Mouse (Mus musculus) urinary bladder, postnatal 4 days (tissue): ENCODE data around the gene Ecel1.

Experiments
- DNase-seq, 2 experiments: peaks; one replicate each; pipeline ENCODE4 v3.0.0; 2021 to 2022; ENCODE audit warnings: low spot score in 2 of 2

The Ecel1 gene

GRCm38 (mm10) chr1:87156199-87156587, at the start of gene Ecel1:
Gene Ecel1 (minus strand): TSS chr1:87156521.
- no peak for DNase-seq

DNA sequence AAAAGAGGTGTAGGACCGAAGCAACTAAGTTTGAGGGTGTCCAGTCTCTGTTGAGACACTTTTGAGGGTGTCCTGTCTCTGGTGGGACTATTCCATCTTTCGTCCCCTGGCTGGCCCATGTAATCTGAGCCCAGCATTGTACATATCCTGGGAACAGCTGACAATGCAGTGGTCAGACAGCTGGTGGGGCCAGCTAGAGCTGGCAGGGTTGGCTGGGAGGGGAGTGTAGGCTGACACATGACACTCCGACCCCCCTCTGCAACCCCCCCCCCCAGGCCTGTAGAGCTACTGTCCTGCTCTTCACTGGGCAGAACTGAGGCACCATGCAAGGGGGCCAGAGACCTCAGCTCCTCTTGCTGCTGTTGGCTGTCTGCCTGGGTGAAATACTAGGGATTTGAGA, 49.2 kb upstream of the Ecel1 start:
- no peak for DNase-seq

GRCm38 (mm10) chr1:87205038-87205437, 48.7 kb upstream of the Ecel1 start:
- DNase-seq, result no peak

DNA sequence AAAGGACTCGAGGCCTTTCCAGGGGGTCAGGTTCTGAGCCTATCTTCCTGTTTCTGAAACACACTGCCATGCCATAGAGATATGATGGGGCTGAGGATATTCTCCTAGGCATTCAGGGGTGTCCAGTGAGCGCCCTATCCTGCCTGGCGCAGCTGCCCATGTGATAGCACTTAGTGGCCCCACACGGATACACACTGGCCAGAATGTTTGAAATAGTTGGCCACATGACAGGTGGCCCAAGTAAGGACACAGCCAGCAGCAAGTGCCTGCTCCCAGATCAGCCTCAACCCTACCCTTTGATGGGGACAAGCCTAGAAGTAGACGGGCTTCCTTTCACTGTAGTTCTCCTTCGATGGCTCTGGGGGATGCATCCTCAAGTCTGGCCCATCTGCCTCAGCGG, 48.1 kb upstream of the Ecel1 start, which contains the start of gene Chrng:
Gene Chrng, plus strand, starts transcription at position 193 of the 400 bp plus-strand sequence.
- no peak for DNase-seq

DNA sequence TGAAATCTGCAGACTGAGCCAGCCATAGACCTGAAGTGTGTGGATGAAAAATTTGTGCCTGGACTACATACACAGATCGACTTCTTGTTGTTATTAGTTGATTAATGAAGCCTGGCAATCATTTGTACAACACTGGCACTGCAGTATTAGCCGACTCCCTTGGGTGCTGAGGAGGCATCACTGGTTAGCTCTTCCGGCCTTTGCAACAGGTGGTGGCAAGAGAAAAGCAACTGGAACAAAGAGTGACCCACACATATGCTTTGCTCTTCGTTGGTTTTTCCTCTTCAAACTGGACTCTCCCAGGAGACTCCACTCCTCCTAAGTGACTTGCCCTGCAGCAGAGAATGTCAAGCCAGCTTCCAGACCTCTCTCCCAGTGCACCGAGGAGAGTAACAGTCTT, 47.5 kb upstream of the Ecel1 start:
- DNase-seq, result no peak

DNA sequence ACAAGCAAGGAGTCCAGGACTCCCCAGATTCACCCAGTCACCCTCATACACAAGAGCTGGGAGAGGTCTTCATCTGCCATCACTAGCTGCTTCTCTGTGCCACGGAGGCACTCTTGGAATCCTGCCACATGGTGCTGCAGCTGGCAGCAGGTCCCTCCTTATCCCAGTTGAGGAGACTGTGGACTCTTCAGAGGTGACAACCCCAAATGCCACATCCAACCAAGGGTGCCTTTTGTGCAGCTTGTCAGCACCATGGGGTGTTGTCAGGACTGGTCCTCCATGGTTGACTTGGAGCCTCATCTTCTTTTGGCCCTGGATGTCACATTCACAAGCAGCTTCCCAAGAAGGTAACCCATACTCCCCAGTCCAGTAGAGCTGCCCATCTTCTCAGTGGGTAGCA, 45.5 kb upstream of the Ecel1 start:
- DNase-seq, result peak in 1 of 2 experiments; percentile 56

- DNase-seq, result no peak
Observed at GRCm38 (mm10) chr1:87200811-87201210, 44.5 kb upstream of the Ecel1 start.

- peak in 1 of 2 experiments; percentile 58 for DNase-seq
Observed at GRCm38 (mm10) chr1:87198119-87199065, 42.1 kb upstream of the Ecel1 start.

GRCm38 (mm10) chr1:87197296-87197695, 41.0 kb upstream of the Ecel1 start:
- DNase-seq, result peak in 1 of 2 experiments; percentile 59

GRCm38 (mm10) chr1:87190429-87190828, 34.1 kb upstream of the Ecel1 start, which contains the start of gene Chrnd:
Gene Chrnd (plus strand): TSS chr1:87190607.
- DNase-seq, result no peak

DNA sequence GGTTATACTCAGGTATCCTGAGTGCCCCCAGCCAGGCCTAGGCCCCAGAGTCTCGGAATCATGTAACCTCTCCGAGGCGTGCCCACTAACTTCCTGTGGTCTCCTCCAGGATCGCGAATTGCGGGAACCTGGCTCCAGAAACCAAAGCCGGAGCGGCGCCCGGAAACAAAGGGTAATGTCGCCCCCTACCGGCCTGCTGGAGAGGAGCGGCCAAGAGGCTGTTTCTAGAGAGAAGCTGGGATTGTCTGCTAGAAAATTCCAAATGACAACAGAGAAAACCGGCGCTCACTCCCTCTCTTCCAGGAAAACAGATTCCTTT, 30.7 kb upstream of the Ecel1 start:
- peak; percentile 45 to 76 for DNase-seq

DNA sequence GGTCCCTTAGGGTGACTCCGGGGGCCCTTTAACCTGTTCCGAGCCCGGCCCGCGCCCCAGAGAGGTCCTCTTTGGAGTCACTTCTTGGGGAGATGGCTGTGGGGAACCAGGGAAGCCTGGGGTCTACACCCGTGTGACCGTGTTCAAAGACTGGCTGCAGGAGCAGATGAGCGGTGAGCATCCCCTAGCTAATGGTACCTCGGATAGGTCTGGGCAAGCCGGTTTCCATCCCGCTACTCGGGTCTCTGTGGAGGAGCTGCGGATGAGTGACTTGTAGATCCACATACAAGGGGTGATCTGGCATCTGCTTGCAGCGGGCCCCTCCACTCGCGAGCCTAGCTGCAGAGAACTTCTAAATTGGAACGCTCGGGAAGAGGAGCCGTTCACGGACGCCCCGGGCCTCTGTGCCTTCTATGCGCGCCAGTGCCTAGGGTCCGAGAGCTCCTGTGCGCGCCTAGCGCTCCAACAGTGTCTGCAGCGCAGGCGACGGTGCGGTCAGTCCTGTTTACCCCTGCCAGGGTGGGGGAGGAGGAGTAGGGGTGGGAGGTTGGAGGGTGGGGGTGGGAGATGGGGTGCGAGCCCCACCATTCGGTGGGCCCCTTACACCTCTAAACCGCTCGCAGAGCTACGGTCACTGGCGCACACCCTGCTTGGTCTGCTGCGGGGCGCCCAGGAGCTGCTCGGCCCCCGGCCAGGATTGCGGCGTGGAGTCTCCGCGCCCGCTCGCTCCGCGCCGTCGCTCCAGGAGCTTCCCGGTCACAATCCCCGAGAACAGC, 30.1 kb upstream of the Ecel1 start:
- DNase-seq, result no peak

DNA sequence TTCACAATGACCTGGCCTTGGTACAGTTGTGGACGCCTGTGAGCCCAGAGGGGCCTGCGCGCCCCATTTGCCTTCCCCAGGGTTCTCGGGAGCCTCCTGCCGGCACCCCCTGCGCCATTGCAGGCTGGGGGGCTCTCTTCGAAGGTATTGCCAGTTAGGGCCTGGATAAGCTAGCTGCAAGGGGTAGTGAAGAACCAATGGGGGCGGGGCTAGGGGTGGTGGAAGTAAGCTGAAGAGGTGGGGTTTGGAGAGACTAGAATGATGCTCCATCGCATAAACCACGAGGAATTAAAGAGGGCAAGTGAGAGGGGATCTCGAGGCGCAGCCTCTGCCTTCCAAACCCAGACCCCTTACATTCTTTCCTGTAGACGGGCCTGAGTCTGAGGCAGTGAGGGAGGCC, 29.2 kb upstream of the Ecel1 start:
- no peak for DNase-seq

DNA sequence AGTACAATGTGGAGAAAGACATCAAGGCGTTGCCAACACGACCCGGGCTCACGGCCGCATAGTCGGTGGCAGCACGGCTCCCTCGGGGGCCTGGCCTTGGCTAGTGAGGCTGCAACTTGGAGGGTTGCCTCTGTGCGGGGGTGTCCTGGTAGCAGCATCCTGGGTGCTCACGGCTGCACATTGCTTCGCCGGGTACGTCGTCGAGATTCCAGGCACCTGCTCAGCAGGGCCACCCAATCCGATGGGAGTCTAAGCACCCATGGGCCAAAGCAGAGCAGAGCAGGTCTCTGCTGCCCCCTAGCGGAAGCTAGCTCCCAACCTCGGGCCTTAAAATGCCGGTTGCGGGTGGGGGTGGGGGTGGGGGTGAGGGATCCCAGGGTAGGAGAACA, 28.4 kb upstream of the Ecel1 start:
- peak; percentile 48 to 72 for DNase-seq

DNA sequence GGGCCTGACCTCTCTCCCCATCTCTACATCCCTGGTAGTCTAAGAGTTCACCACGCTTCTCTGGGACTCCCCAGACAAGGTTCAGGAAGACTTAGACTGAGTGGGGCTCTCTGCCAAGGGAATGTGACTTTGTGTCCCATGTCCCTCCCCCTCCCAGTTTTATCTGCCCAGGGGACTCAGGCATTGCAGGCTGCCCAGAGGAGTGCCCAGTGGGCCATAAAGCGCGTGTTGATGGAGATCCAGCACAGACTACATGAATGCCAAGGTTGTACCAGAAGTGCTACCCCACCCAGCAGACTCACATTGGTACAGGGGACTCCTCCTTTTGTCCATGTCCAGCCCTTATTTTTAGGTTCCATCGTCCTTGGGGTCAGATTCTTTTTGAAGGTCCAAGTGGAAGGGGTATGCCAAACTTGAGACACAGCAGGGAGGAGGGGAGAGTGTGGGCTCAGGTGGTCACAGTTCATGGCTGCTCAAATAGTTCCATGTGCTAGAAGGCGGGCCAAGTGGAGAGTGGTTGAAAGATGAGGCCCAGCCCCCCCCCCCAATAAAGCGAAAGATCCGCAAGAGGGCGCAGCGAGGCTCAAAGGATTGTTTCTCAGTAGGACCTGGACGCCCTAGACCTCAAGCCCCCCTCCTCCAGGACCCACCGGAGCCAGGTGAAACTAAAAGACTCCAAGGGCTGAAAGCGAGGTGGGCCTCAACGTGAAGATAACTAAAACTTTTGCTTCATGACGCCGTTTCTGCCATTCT, 27.9 kb upstream of the Ecel1 start:
- no peak for DNase-seq

DNA sequence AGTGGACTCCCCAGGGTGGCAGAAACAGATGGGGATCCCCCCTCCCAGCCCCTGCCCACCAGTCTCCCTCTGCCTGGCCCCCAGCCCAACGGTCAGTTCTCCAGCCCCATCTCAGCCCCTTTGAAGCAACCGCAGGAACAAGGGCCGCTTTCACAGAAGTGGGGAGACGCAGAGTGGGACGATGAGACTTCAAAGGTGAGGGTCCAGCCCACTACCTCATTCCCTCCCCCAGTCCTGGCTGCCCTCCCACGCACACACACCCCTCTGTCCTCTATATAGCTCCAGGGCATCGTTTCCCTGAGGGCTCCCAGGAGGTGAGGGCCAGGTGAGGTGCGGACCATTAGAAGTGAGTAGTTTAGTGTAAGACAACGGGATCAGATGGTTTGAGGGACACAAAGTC, 26.7 kb upstream of the Ecel1 start, which contains the start of gene Prss56:
Gene Prss56, plus strand, starts transcription at position 301 of the 400 bp plus-strand sequence.
- DNase-seq, result no peak

DNA sequence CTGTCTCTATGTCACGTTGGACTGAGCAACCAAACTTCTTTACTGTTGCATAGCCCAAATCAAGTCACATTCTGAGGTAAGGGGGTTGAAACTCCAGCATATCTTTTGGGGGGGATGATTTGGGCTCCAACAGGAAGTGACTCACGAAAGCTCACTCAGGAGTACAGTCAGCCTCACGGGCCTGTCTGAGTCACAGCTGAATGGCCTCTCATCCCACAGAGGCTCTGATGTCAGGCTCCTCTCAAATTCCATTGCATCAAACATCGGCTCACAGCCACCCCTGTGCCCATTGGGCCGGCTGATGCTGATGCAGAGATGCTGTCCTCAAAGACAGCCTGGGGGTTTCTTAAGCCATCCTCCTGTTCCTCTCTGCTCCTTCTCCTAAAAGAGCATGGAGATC, 24.6 kb upstream of the Ecel1 start:
- DNase-seq, result no peak

- DNase-seq, result peak; percentile 65 to 81
Observed at GRCm38 (mm10) chr1:87175852-87176292, 19.6 kb upstream of the Ecel1 start.

DNA sequence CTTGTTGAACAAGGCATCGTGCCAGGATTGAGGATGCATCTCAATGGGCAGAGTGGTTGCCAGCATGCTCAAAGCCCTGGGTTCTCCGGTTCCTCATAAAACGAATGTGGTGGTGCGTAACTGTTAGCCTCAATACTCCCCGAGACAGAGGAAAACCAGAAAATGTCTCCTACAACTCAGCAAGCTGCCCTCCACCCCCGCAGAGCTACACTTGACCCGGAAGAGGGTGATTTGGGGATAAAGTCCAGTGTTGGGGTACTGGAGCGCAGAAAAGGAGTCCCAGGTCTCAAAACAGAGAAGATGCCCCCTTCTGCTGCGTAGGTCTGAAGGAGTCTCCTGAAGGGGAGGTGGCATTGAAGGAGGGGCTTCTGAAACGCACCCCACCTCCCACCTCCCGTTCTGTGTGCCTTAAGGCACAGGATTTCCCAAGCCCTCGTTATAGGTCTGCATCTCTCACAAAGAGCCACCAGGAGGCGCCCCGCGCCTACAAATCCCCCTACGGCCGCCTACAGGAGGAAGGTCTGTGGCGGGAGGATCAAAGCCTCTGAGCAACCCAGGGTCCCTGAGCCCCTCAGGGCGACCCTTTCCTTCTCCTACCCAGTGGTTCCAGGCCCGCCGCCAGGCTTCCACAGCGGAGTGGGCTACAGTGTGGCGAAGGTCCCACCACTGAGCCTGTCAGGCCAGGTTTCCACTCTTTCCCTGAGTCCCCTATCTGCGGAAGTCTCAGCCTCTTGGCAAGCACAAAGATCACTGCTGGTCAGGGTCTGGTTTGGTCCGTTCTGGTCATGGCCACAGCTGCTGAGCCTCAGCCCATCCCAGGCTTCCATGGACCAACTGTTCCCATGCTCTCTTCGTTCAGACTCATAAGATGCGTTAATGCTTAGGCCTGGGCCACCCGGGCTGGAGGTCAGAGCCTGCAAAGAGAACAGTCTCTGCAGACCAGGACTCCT, 18.0 kb upstream of the Ecel1 start:
- peak in 1 of 2 experiments; percentile 63 for DNase-seq

DNA sequence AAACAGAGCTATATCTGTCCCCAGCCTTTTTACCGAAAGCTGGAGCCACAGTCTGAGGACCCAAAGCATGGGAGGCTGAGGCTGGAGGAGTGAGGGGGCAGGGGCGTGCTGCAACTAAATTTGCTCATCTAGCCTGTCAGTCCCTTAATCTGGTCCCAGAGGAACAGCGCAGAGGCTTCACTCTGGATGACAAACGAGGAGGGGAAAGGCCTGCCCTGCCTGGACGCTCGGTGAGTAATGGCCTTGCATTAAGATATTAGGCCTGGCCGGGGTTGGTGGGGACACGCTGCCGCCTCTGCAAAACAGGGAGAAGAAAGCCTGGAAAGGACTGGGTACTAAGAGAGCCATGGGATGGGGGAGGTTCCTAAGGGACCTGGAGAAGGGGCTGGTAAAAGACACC, 16.0 kb upstream of the Ecel1 start:
- DNase-seq, result no peak

GRCm38 (mm10) chr1:87171312-87171711, 15.0 kb upstream of the Ecel1 start:
- no peak for DNase-seq
